Mouse (Mus musculus): ENCODE results near the gene Rnf114.
A peak's percentile ranks its signal among the peaks of the same experiment; 100 is the strongest.

Gene Rnf114

DNA sequence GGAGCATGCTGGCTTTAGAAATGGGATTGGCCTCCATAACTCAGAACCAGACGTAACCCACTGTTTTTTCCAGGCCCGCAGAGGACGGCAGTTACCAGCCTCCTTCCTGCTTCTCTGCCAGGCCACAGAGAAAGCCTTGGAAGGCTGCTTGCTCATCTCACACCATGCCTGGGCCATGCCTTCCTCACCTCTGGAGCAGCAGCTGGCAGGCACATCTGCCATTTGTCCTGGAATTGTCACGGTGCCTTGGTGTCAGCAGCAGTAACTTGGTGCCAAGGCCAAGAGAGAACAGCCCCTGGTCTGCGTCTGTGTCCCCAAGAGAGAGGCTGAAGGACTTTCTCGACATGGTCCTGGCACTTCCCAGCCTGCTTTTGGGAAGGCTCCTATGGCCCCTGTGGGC, 18.2 kb upstream of the Rnf114 start:
- no peak for DNase-seq (ENCODE audit: low read depth, low spot score)

DNA sequence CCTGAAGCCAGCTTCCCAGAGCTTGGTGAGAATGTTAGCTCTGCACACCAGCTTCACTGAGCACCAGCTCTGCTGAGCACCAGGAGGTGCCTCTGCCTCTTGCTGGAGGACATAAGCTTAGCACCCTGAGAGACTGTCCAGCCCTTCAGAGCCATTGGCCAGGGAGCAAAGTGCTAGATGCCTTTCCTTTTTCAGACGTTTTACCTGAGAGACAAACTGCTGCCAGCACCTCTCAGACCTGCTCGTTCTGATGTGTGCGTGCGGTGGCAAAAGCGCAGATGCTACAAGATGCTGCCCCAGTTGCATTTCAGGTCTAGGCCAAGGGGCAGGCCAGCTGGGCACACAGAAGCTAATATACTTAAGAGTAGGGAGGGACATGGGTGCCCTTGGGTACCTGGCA, 16.8 kb upstream of the Rnf114 start:
- no peak for DNase-seq (ENCODE audit: low read depth, low spot score)

DNA sequence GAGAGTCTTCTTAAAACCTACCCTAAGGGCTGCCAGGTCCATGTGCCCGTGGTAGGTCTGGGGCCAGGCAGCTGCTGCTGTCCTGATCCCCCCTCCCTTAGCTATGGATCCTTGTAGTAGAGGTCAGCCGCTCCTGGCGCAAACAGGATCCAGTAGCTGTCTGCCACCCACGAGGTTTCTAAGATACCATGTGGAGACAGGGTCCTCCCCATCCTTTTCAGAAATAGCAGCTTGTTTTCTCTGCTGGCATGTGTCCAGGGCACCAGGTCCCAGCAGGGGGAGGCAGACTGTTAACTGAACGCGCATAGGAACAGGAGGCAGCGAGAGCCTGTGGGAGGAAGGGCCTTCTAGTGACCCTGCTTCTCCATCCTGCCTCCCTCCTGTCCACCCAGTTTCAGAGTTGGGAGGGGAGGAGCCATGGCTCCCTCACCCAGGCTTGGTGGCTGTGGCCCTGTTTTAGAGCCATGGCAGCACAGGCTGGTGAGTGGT, 16.2 kb upstream of the Rnf114 start:
- DNase-seq (ENCODE audit: low read depth, low spot score): peak; percentile 96

DNA sequence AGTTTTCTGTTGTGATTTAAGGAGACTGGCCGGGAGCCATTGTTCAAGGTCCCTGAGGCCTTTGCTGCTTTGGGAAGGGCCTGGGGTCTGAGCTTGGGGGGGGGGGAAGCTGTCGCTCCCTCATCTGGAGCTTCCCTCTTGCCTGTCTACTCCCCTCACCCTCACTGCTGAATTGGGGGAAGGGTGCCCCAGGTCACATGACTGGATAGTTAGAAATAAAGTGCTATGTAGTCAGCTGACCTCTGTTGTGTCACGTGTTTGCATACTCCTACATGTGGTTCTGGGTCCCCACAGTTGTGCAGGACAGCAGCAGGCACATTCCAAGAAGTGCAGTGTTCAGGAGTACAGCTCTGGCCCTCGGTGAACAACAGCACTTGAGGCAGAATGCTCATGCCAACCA, 15.7 kb upstream of the Rnf114 start:
- DNase-seq (ENCODE audit: low read depth, low spot score): no peak

DNA sequence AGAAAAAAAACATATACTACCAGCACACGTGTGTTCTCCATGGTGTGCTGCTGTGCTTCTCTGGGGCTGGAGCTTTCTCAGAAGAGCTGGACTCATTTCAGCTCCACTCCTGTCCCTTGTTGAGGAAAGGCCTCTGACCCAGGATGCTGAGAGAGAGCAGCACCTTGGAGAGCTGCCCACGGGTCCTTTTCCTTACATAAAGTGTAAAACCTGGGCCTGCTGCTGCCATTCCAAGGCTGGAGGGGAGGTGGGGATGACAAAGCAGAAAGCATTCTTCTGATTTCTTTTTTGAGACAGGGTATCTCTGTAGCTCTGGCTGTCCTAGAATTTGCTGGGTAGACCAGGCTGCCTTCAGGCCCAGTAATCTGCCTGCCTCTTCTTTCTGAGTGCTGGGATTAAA, 14.3 kb upstream of the Rnf114 start:
- DNase-seq (ENCODE audit: low read depth, low spot score): no peak

DNA sequence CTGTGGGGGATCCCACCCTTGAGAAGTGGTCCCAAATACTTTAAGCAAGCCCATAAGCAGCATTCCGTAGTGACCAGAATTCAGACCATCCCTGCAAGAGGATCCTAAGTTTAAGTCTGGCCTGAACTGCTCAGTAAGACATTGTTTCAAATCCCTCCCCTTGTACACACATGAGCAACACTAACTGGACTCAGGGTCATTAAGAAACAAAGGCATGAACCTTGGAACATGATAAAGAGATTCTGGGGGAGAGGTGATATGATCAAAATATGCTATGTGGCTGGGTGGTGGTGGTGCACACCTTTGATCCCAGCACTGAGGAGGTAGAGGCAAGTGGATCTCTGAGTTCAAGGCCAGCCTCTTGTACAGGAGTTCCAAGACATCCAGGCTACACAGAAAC, 12.9 kb upstream of the Rnf114 start:
- no peak for DNase-seq (ENCODE audit: low read depth, low spot score)

DNA sequence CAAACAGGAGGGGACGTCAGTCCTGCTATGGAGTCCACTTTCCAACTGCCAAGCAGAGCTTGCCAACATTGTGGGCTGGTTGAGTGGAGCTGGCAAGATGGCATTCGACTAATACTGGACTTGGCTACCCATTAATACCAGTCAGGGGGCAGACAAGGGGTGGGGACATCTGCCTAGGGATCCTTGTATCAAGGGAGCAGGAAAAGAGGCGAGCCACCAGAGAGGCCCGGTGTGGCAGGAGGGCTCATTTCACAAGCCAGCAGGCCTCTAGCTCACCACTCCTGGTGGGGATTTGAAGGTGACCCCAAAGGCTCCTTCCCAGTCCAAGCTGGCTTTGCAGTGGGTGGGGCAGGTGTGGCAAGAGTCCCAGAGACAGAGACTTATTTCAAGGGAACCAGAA, 9.8 kb upstream of the Rnf114 start:
- DNase-seq (ENCODE audit: low read depth, low spot score): no peak

DNA sequence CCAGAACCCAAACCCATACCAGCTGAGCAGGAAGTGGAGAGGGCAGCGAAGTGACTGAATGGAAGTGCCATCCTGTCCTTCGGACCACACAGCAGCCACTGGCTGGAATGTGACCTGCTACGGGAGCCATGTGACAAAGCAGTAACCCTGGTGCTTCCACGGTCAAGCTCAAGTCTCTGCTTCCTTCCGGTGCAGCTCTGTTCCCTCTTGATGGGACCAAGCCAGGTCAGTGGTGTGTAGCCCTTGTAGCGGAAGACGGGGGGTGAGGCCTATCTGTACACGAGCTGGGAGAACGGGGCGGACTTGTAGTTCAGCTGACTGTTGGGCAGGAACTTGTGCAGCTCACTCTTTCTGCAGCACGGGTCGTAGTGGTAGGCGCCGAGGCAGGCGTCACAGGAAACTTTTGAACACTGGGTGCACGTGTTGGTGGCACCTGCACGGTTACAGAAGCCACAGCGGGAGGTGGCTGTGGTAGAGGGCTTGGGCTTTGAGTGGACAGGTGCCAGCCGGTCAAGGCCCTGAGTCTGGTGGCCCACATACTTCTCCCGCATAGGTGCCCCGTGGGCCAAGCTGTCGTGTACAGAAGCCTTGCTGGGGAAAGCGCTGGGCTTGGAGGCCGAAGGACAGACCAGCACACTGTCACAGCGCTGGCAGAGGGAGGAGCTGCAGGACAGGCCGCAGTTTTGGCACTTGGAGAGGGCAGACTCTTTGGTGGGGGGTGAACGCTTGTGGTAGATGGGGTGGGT, 9.2 kb upstream of the Rnf114 start:
- no peak for DNase-seq (ENCODE audit: low read depth, low spot score)

DNA sequence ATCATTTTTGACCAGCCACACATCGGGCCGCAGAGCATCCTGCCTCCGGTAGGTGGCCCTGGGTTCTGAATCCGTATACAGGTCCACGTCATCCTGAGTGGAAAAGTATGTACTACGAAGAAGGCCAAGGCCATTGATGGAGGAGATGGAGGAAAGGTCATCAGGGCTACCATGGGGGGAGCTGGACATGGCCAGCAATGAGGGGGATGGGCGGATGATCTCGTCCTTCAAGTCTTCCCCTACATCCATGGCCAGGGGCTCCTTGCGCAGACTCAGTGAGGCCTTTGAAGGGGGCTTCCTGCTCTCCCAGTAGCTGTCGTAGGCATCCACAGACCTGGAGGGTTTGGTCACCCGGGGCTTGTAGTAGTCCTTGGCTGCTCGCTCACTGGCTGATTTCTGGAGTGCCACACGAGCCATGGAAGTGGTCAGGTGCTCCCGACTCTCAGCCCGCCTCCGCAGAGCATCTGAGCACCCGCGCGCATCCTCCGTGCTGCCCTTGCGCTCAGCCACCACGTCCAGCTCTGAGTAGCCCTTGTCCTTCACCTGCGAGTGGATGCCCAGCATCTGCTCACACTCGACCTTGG, 8.5 kb upstream of the Rnf114 start:
- DNase-seq (ENCODE audit: low read depth, low spot score): peak; percentile 83

DNA sequence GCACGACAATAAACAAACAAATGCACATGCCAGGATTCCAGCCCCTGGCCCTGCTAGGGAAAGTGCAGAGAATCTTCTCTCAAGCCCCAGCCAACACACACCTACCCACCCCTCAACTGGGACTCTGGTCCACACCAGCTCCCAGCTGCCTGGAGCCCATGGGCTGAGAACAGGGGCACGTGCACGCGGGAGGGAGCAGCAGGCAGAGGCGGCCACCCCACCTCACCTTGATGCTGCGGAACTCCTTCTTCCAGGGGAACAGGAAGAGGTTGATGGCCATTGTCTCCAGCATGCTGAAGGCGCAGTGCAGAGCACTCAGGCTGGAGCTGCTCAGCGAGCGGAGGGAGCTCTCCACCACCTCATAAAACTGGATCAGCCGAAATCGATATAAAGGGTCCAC, 7.5 kb upstream of the Rnf114 start:
- no peak for DNase-seq (ENCODE audit: low read depth, low spot score)

DNA sequence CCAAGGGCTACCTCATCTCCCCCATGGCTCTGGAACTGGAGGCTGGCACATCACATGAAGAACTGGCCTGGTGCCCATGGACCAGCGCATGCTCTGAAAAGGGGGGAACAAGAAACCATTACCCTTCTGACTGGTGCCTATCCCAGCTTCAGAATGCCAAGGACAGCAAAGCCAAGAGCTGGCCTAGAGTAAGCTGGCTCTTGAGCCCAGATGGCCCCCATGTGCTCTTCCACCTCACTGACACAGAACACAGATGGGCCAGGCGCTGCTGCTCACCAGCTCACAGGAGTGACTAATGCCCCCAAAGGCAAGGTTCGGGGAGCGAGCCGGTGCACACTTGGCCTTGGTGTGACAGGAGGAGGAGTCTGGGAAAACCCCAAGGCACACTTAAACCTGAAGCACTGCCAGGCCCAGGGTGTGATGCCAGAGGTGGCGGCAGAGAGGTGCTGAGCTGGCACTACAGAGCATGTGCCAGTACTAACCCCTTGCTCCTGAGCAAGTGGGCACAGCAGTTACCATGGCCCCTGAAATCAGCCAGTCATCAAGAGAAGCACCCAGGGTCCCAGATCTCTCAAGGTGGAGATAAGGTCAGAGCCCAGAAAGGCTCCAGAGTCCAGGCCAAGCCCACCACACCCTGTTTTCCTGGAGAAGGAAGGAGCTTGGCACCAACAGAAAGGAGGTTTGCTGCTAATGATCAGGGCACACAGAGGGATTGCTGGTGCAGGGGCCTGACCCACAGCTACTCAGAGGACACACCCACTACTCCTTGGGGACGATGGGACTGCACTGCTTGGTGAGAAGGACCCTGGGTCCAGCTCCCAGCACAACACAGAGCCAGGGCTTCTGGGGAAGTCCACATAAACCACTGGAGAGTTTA, 6.7 kb upstream of the Rnf114 start:
- DNase-seq (ENCODE audit: low read depth, low spot score): peak; percentile 98

DNA sequence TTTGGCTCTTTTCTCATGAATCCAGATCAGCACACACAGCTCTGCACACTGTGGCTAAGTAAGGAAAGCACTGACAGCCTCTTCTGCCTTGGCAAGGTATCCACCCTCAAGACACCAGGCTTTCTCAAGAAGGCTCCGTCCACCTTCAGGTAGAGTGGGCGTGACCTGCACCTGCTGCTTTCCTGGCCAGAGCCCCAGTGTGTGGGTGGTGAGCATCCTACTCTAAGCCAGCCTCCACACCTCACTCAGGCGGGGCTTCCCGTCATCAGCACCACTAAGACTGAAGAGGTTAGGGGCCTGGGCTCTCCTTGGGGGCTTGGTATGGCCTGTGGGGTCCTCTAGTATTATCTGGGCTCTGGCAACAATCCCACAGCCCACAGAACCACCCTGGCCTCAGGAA, 5.9 kb upstream of the Rnf114 start:
- DNase-seq (ENCODE audit: low read depth, low spot score): peak; percentile 67

DNA sequence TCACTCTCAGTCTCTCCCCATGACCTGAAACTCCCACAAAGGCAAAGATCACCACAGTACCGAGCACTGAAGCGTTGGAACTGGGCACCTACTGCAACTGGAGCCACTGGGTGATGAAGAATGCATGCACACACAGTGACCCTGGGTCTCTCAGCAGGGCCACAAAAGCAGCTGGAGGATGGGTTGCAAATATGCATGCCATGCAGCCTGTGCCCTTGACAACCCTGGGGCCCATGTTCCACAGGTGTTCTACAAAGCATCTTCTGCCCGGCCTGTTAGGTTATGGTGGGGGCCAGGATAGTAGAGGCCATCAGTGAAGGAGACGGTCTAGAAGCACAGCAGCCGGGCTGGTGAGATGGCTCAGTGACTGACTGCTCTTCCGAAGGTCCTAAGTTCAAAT, 4.9 kb upstream of the Rnf114 start:
- no peak for DNase-seq (ENCODE audit: low read depth, low spot score)

DNA sequence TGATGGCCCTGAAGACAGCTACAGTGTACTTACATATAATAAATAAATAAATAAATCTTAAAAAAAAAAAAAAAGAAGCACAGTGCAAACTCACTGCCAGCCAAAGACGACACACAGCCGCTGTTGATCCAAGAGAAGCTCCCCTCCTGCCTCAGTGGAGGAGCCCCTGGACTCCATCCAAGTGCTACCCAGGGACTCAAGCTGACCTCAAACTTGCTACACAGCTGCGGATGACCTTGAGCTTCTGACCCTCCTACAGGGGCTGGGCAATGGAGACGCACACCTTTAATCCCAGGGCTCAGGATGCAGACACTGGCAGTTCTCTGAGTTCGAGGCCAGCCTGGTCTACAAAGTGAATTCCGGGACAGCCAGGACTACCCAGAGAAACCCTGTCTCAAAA, 4.5 kb upstream of the Rnf114 start:
- no peak for DNase-seq (ENCODE audit: low read depth, low spot score)

DNA sequence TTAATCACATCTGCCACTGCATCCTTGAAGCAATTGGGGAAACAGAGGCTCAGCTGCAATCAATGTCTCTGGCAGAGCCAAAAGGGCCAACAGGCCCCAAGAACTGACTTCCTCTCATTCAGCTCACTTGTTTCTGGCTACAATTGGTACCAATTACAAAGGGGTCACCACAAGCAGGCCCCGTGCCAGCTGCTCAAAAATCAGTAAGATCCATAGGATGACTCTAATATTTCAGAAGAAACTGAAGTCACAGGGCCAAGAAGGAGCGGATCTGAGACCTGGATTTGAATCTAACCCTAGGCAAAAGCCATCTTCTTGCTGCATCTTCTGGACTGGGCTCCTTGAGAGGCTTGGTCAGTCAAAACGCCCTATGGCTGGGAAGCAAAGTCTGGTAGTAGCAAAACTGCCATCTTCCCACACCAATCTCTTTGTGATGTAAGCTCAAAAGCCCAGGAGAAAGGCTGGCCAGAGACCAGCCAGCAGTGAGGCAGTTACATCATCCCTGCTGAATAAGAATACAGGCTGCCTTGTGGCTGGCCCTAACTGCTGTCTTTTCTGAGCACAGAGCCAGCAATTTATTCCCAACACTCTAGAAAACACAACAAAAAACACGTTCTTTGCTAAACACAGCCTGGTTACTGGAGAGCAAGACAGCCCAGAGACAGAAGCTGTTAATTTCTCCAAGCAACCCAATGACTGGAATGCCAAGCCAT, 1.5 kb upstream of the Rnf114 start:
- DNase-seq (ENCODE audit: low read depth, low spot score): peak; percentile 92

DNA sequence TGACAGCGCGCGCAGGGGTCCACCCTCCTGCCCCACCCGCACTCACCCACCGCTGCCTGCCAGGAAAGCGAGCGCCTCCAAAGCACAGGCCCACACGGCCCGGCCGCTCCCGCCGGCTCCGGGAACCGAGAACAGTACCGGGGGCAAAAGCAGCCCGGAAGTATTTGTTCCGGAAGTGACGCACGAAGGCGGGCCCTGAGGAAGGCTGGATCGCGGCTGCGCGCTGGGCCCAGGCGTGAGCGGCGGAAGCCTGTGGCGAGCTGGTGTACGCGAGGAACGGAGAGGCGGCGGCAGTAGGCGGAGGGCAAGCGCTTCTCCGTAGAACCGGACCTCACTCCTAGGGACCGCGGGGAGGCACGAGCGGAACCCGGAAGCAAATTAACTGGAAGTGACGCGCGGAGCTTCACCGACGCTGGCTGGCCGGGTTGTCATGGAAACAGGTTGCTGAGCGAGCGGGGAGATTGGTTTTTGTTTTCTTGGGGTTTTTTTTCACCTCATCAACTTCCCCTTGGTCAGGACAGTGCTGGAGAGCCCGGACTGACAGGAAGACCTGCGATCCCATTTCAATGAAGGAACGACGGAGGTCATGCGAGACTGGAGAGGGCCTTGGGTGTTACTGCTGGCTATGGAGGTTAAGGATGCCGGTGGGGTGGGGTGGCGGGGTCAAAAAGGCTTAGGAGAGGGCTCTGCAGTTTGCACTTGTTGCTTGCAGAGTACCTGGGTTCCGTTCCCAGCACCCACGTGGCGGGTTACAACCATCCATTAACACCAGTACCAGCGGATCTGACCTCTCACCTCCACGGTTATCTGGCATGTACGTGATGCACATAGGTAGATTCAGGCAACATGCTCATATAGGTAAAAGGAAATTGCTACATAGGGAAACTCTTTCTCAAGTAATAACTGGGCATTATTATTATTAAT, 530 bp downstream of the Rnf114 start, which contains the start of gene Spata2:
TSS of gene Spata2 (minus strand) at position 175 of the 924 bp plus-strand sequence.
- peak; percentile 97 for DNase-seq (ENCODE audit: low read depth, low spot score)

DNA sequence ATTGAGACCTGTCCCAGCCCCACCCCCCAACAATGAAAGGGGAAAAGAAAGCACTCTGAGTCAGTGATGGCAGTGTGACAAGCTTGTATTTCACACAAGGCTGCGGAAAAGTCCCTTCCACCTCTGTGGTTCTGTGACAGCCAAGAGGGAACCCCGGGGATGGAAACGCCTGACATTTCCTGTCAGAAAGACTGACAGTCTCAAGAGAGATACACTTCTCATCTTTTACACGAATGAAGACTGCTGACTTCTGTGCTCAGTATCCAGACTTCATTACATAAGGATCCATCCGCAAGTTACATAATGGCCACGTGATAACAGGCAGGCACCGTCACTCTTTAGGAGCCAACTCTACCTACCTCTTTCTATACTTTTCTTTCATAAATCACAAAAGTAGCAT, 4.0 kb downstream of the Rnf114 start:
- DNase-seq (ENCODE audit: low read depth, low spot score): peak; percentile 82

DNA sequence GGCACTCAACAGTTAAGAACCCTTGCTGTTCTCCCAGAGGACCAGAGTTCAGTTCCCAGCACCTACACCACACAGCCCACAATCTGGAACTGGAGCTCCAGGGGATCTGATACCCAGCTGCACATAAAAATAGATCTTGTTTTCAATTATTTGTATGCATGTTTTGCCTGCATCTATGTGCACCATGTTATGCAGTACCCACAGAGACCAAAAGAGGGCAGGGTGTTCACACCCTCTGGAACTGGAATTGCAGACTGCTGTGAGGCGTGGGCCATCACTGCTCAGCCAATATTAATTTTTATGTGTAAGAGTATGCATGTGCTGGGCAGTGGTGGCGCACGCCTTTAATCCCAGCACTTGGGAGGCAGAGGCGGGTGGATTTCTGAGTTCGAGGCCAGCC, 4.8 kb downstream of the Rnf114 start:
- DNase-seq (ENCODE audit: low read depth, low spot score): no peak

DNA sequence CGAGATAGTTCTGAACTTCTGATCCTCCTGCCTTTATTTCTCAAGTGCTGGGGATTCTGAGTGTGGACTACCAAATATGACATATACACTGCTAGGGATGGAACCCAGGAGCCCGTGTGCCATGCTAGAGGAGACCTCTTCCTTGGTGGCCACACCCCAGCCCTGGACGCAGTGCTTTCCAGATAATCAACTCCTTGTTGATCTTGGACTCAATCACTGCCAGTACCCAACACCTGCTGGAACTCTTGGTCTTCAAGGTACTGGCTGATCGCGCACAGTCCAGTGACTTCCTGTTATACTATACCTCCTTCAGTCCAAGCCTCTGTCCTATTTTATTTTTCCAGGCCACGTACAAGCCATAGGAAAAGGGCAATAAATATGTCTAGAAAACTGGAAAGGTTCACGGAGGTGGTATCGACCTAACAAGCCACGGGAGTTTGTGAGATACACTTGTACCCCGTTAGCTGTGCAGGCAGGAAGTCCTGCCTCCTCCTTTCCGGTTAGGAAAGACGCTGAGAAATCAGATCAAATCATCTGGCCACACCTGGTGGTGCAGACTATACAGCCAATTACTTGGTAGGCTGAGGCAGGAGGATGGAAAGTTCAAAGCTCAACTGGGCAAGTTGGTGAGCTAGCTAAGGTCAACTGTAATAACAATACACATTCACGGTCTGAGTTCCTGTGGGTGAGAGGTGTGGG, 10.3 kb downstream of the Rnf114 start:
- no peak for DNase-seq (ENCODE audit: low read depth, low spot score)

DNA sequence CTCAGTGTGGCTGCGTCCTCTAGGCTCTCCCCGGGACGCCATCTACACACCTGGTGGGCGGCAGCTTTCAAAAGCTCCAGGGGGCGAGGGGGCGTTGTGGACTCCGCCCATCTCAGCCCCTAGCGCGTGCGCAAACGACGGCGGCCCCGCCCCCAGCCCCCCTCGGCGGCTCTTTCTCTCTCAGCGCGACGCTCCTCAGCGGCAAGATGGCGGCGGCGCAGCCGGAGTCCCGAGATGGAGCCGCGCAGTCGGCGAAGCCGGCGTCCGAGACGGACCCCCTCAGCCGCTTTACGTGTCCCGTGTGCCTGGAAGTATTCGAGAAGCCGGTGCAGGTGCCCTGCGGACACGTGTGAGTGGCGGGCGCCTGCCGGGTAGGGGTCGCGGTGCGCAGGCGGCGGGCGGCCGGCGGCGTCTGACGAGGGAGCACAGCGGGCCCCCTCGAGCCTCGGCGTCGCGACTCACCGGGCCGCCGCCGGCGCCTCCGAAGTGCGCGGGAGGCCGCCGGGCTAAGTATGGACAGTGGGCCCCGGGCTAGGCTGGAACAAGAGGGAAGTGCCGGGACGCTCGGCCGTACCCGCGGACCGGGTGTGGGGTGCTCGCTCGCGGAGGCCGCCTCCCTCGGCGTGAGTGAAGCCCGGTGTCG, 10.9 kb downstream of the Rnf114 start:
- peak; percentile 92 for DNase-seq (ENCODE audit: low read depth, low spot score)

Data from brain, adult 2 months (tissue).